Mouse (Mus musculus) testis, adult 2 months (tissue): ENCODE results near the gene Trip11.

ENCODE experiments used
- CTCF ChIP-seq: fragments of 200-500 bp; IDR thresholded peaks from 2 replicates; pipeline ENCODE4 v1.5.1; 2012; ENCODE audit warnings: low read depth, mild to moderate bottlenecking, inconsistent platforms, low read length, moderate library complexity; ENCODE audit not compliant: control insufficient read depth, insufficient read depth, insufficient replicate concordance
- POLR2A ChIP-seq: fragments of 200-500 bp; IDR thresholded peaks from 2 replicates; pipeline ENCODE4 v1.6.1; 2012; ENCODE audit warnings: low read depth, mild to moderate bottlenecking, inconsistent platforms, low read length, moderate library complexity; ENCODE audit not compliant: control insufficient read depth

DNA sequence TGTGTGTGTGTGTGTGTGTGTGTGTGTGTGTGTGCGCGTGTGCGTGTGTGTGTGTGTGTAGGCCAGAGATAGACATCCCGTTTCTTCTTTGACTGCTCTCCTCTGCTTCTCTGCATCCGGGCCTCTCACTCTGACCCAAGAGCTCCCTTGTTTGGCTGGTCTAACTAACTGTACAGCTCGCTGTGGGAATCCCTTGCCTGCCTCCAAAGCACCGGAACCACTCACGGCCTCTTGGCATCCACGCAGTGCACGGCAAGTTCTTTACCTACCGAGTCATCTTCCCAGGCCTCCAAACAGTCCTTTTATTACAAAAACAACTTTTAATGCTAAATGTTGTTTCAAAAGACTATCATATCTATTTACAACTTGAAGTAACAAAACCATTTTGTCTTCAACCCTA is 58.7 kb downstream of the Trip11 start:
- no peak for TF ChIP-seq POLR2A
- TF ChIP-seq CTCF: no peak
